Mouse (Mus musculus): ENCODE results near the gene Arhgef38.

GRCm38 (mm10) chr3:133082736-133083135 lies 152.0 kb downstream of the Arhgef38 start:
- no peak for TF ChIP-seq CTCF (IDR thresholded peaks at IDR 0.05; ENCODE audit: insufficient read depth, low read depth, low read length)
- no peak for TF ChIP-seq POLR2A (IDR thresholded peaks at IDR 0.05; ENCODE audit: insufficient read depth, low read depth, low read length)
